Mouse (Mus musculus) kidney, adult 9 months (tissue): ENCODE measurements around the gene Stk4.
"Not testable (repeated sequence)": the region's sequence is repeated elsewhere in the genome, so short reads cannot be mapped to it uniquely, and the experiment has no call there.

ENCODE experiments used
- DNase-seq: peaks from one replicate; pipeline ENCODE4 v3.0.0; 2022

Stk4 gene

GRCm38 (mm10) chr2:164070142-164070764, at the start of gene Stk4:
Stk4 (plus strand) TSS chr2:164070322.
- DNase-seq, result peak; percentile 22

- DNase-seq, result no peak
Measured at GRCm38 (mm10) chr2:164022104-164022503, 48.0 kb upstream of the Stk4 start.

- no peak for DNase-seq
Measured at GRCm38 (mm10) chr2:164025150-164025549, 45.0 kb upstream of the Stk4 start, which contains the start of gene Pabpc1l. Pabpc1l (plus strand) TSS chr2:164025450.

GRCm38 (mm10) chr2:164031147-164031546, 39.0 kb upstream of the Stk4 start:
- DNase-seq, result no peak

- DNase-seq, result no peak
Measured at GRCm38 (mm10) chr2:164032973-164033372, 37.1 kb upstream of the Stk4 start.

GRCm38 (mm10) chr2:164036520-164037019, 33.6 kb upstream of the Stk4 start:
- no peak for DNase-seq

- no peak for DNase-seq
Measured at GRCm38 (mm10) chr2:164038407-164039028, 31.6 kb upstream of the Stk4 start.

- DNase-seq, result no peak
Measured at GRCm38 (mm10) chr2:164040949-164041348, 29.2 kb upstream of the Stk4 start.

GRCm38 (mm10) chr2:164041523-164041922, 28.6 kb upstream of the Stk4 start:
- DNase-seq, result no peak

GRCm38 (mm10) chr2:164047197-164047690, 22.9 kb upstream of the Stk4 start:
- DNase-seq, result peak; percentile 41

GRCm38 (mm10) chr2:164053767-164054166, 16.4 kb upstream of the Stk4 start:
- peak; percentile 17 for DNase-seq

GRCm38 (mm10) chr2:164054671-164055070, 15.5 kb upstream of the Stk4 start:
- DNase-seq, result no peak

GRCm38 (mm10) chr2:164059634-164060235, 10.4 kb upstream of the Stk4 start:
- peak; percentile 28 for DNase-seq

GRCm38 (mm10) chr2:164070765-164071436, 779 bp downstream of the Stk4 start, which contains the start of gene Tomm34:
Tomm34 (minus strand) TSS chr2:164071169.
- peak; percentile 97 for DNase-seq

GRCm38 (mm10) chr2:164071437-164071820, 1.3 kb downstream of the Stk4 start:
- DNase-seq, result not testable (repeated sequence)

- no peak for DNase-seq
Measured at GRCm38 (mm10) chr2:164072109-164072508, 2.0 kb downstream of the Stk4 start.

GRCm38 (mm10) chr2:164073120-164073519, 3.0 kb downstream of the Stk4 start:
- DNase-seq, result no peak

- peak; percentile 99 for DNase-seq
Measured at GRCm38 (mm10) chr2:164073918-164074578, 3.9 kb downstream of the Stk4 start.

- DNase-seq, result peak; percentile 12
Measured at GRCm38 (mm10) chr2:164075088-164075487, 5.0 kb downstream of the Stk4 start.

- no peak for DNase-seq
Measured at GRCm38 (mm10) chr2:164076874-164077425, 6.8 kb downstream of the Stk4 start.

- no peak for DNase-seq
Measured at GRCm38 (mm10) chr2:164077875-164078274, 7.8 kb downstream of the Stk4 start.

- DNase-seq, result no peak
Measured at GRCm38 (mm10) chr2:164079488-164079887, 9.4 kb downstream of the Stk4 start.
